Mouse (Mus musculus) thymus, adult 2 months (tissue): ENCODE measurements around the gene Zfp235.

Experiments used
- CTCF ChIP-seq: fragments of 200-500 bp; IDR thresholded peaks from 2 replicates; pipeline ENCODE4 v1.5.1; 2012; ENCODE audit warnings: mild to moderate bottlenecking, control low read depth, low read length, moderate library complexity, borderline replicate concordance; ENCODE audit not compliant: control insufficient read depth, poor library complexity, insufficient read depth; ENCODE audit errors: extremely low read depth
- POLR2A ChIP-seq: fragments of 200-500 bp; IDR thresholded peaks from 2 replicates; pipeline ENCODE4 v1.6.1; 2012; ENCODE audit warnings: mild to moderate bottlenecking, low read length, control low read depth, moderate library complexity; ENCODE audit not compliant: control insufficient read depth, poor library complexity, insufficient read depth; ENCODE audit errors: extremely low read depth

DNA sequence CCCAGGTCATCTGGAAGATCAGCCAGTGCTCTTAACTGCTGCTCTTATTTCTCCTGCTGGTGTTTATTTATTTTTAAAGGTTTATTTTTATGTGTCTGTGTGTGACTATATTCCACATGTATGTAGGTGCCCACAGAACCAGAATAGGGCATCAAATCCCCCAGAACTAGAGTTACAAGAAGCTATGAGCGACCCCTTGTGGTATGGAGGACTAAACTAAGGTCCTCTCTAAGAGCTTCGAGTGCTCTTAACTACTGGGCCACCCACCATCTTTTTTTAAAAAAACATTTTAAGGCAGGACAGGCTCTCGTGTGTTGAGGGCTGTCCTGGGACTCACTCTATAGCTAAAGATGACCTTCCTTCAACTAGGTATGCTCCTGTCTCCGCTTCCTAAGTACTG is 47.1 kb upstream of the Zfp235 start:
- no peak for TF ChIP-seq CTCF
- TF ChIP-seq POLR2A: no peak
